ENCODE assay signal across 8 mouse cellular contexts in the genomic region with DNA sequence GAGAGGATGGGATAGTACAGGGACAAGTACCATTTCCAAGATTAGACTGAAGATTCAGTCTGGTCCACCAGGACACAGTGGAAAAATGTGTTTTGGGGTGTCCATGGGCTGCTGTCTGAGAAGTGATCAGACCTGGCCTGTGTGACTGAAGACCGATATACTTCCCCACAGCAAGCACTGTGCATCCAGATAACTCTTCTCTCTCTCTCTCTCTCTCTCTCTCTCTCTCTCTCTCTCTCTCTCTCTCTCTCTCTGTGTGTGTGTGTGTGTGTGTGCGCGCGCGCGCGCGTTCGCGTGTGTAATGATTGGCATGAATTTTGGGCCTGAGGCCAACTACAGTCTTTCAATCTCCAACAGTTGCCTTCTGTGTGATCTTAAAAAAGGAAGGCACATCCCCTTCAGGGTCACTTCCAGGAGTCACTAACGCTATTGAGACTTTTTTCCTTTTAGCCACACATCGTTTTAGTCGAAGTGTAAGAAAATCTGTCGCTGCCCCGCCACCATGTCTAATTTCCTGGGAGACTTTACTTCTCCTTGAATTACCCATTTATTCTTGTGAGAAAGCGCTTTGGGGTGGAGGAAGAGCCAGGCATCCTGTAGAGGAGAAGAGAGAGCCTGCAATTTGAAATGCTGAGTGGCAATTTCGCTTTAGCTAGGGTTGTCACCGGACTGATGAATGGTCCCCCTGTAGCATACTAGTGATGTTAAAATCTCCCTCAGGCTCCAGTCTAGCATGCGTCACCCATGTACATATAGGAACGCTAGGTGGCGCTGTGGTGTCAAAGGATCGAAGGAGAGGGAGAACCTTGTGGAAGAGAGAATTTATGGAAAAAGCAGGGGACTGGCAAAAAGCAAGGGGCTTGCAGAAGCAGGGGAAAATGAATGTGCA.
DNase-seq lines count a peak whose midpoint lies in the region; ATAC-seq and TF ChIP-seq lines count a peak whose summit lies in the region.

No protein-coding gene starts in this region.

- H3K9ac ChIP-seq in kidney, postnatal 0 days (ENCODE audit: low read depth, low read length) = no peak overlapping the region
- no peak overlapping the region for H3K9ac ChIP-seq in limb, embryonic 14.5 days (ENCODE audit: low read depth, low read length, severe bottlenecking)
- no peak overlapping the region for H3K9ac ChIP-seq in neural tube, embryonic 12.5 days

- no peaks in the 10 kb centered on the region for H3K4me1 ChIP-seq in kidney, postnatal 0 days (replicated peaks; ENCODE audit: insufficient read depth, low read length)
- H3K4me1 ChIP-seq in limb, embryonic 14.5 days (ENCODE audit: control insufficient read depth, insufficient read depth, low read length) = no peaks in the 10 kb centered on the region
- H3K4me1 ChIP-seq in neural tube, embryonic 12.5 days = peaks cover 7% of the 10 kb centered on the region; the same call in 1 of the 2 replicates

- WGBS in kidney, postnatal 0 days = 53% methylated on average over 22 of the region's 22 CpGs
- WGBS in limb, embryonic 14.5 days = 55% methylated on average over 22 of the region's 22 CpGs
- WGBS in neural tube, embryonic 12.5 days = 28% methylated on average over 22 of the region's 22 CpGs

- H3K9me3 ChIP-seq in kidney, postnatal 0 days (replicated peaks; ENCODE audit: low read length) = no peaks in the 10 kb centered on the region
- H3K9me3 ChIP-seq in limb, embryonic 14.5 days (ENCODE audit: control insufficient read depth, low read length) = no peaks in the 10 kb centered on the region
- no peaks in the 10 kb centered on the region for H3K9me3 ChIP-seq in neural tube, embryonic 12.5 days

- no peaks in the 10 kb centered on the region for H3K36me3 ChIP-seq in kidney, postnatal 0 days (ENCODE audit: insufficient read depth, low read length)
- no peaks in the 10 kb centered on the region for H3K36me3 ChIP-seq in limb, embryonic 14.5 days (ENCODE audit: control insufficient read depth, insufficient read depth, low read length)
- H3K36me3 ChIP-seq in neural tube, embryonic 12.5 days = no peaks in the 10 kb centered on the region

- peak; percentile 72 for DNase-seq in 416B (ENCODE audit: low read depth)
- peak; percentile 81 for DNase-seq in adrenal gland, postnatal 14 days
- DNase-seq in embryo, embryonic 11.5 days (ENCODE audit: low read depth, low spot score) = peak; percentile 85
- DNase-seq in heart, adult 9 months (ENCODE audit: low spot score in 2 of 2) = peak; percentile 7 to 24
- peak; percentile 96 for DNase-seq in kidney, postnatal 0 days (ENCODE audit: low spot score)
- peak; percentile 79 for DNase-seq in limb, embryonic 14.5 days (ENCODE audit: low spot score)
- DNase-seq in thymus, postnatal 25 days = peak; percentile 22

- 0 out of 2 replicates have a peak, but pooled peaks have one; percentile 40 for ATAC-seq in kidney, postnatal 0 days (replicated peaks; ENCODE audit: low FRiP score, low read depth)
- peak; percentile 80 for ATAC-seq in limb, embryonic 14.5 days (ENCODE audit: low FRiP score, low read depth)
- ATAC-seq in neural tube, embryonic 12.5 days (ENCODE audit: low FRiP score, low read depth) = peak; percentile 94

- H3K4me3 ChIP-seq in kidney, postnatal 0 days (replicated peaks; ENCODE audit: low read depth, low read length) = no peak overlapping the region
- H3K4me3 ChIP-seq in limb, embryonic 14.5 days (replicated peaks; ENCODE audit: low read length) = no peak overlapping the region
- H3K4me3 ChIP-seq in neural tube, embryonic 12.5 days = no peak overlapping the region

- TF ChIP-seq POLR2A in limb, embryonic 14.5 days (IDR thresholded peaks at IDR 0.05; ENCODE audit: borderline replicate concordance, extremely low read depth, insufficient read depth, insufficient read length) = no peak

- no peaks in the 10 kb centered on the region for H3K27me3 ChIP-seq in kidney, postnatal 0 days (ENCODE audit: insufficient read depth, low read length)
- H3K27me3 ChIP-seq in limb, embryonic 14.5 days (ENCODE audit: control insufficient read depth, insufficient read depth, low read length) = no peaks in the 10 kb centered on the region
- H3K27me3 ChIP-seq in neural tube, embryonic 12.5 days (replicated peaks) = no peaks in the 10 kb centered on the region

- TF ChIP-seq CTCF in kidney, postnatal 0 days (IDR thresholded peaks at IDR 0.05; ENCODE audit: low read depth) = peak; percentile 93

- no peak overlapping the region for H3K27ac ChIP-seq in kidney, postnatal 0 days
- H3K27ac ChIP-seq in limb, embryonic 14.5 days (replicated peaks; ENCODE audit: low read depth, low read length) = no peak overlapping the region
- no peak overlapping the region for H3K27ac ChIP-seq in neural tube, embryonic 12.5 days

- H3K4me2 ChIP-seq in kidney, postnatal 0 days (ENCODE audit: low read length) = no peak overlapping the region
- H3K4me2 ChIP-seq in limb, embryonic 14.5 days (replicated peaks; ENCODE audit: low read depth, low read length, severe bottlenecking) = no peak overlapping the region
- H3K4me2 ChIP-seq in neural tube, embryonic 12.5 days (replicated peaks) = peak overlapping the region; percentile 38

Comparison
In these comparisons a context has a peak if more than half of its experiments do, and no peak if none do; other contexts are left out.
1. DNase-seq: peak in every context shown above with its lines; median percentile 96 in kidney, postnatal 0 days; 85 in embryo, embryonic 11.5 days; 81 in adrenal gland, postnatal 14 days; 79 in limb, embryonic 14.5 days; 72 in 416B; 22 in thymus, postnatal 25 days; 16 in heart, adult 9 months.
2. ATAC-seq: peak in every context shown above with its lines; median percentile 94 in neural tube, embryonic 12.5 days; 80 in limb, embryonic 14.5 days; 40 in kidney, postnatal 0 days.